Mouse (Mus musculus) ES-E14 (cell line): ENCODE data around the gene Sgms1.

Experiments used
- HCFC1 ChIP-seq: IDR thresholded peaks from 2 replicates; pipeline ENCODE4 v1.6.1; 2012; ENCODE audit warnings: low read length, inconsistent platforms, borderline replicate concordance; ENCODE audit not compliant: insufficient read depth
- MAFK ChIP-seq: IDR thresholded peaks from 2 replicates; pipeline ENCODE4 v1.6.1; 2014; ENCODE audit warnings: mild to moderate bottlenecking, low read depth, low read length, inconsistent platforms; ENCODE audit not compliant: insufficient read depth

GRCm38 (mm10) chr19:32416692-32417317, 27.3 kb upstream of the Sgms1 start:
- TF ChIP-seq HCFC1, result no peak
- no peak for TF ChIP-seq MAFK
